Mouse (Mus musculus) layer of hippocampus, postnatal 25 days (tissue): ENCODE data around the gene Helb. TPM values are rescaled to one million over a fixed set of nuclear protein-coding genes. Genes with fewer than 3 reads are reported as not detected.

Experiments used
- DNase-seq, 2 experiments: peaks; one replicate each; pipeline ENCODE4 v3.0.0; 2022; ENCODE audit warnings: mixed read lengths in 2 of 2, low spot score in 1 of 2; ENCODE audit errors: extremely low spot score in 1 of 2
- total RNA-seq, 2 experiments: library from RNA; stranded (reverse); gene quantifications; 2 replicates each; pipeline ENCODE4 v1.2.3; 2021

Helb gene
- total RNA-seq, 2 experiments from 2014 or later, result 3.8 to 4.8 TPM

DNA sequence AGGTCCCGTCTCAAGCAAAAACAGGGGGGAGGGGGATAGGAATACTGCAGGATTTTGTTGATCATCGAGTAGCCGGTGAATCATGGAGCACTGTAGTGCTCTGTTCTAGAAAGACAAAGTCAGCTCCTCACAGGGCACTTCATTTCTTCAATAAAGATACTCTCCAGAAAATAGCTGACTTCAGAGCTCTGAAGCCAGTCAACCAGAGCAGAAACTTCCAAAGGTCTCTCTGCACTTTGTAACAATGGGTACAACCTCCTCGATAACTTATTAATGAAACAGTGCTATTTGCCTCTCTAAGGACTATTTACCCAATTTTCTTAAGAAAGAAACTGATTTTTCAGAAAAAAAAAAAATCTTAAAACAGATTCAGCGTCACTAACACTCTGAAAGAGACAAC is 17.1 kb downstream of the Helb start:
- no peak for DNase-seq

- DNase-seq, result no peak
Observed at GRCm38 (mm10) chr10:120095136-120095535, 17.7 kb downstream of the Helb start.

GRCm38 (mm10) chr10:120092548-120092947 is 20.2 kb downstream of the Helb start:
- DNase-seq, result no peak

- DNase-seq, result no peak
Observed at GRCm38 (mm10) chr10:120077850-120078249, 34.9 kb downstream of the Helb start.

DNA sequence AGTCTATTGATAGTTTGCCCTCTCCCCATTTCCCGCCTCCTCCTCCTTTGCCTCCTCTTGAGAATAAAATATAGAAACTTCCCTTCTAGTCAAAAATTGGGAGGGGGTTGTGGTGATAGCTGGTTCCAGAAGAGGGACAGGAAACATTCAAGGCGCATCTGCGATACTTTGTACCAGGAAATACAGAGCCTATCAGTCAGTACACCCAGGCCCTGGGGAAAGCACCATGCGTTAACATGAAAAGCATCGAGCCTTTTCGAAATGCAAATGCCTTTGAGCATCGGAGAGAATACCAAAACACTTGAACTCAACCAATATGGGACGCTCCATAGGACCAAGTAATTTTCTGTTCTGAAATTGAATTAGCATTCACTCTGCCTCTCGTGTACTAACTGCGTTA is 46.5 kb downstream of the Helb start:
- DNase-seq, result no peak

DNA sequence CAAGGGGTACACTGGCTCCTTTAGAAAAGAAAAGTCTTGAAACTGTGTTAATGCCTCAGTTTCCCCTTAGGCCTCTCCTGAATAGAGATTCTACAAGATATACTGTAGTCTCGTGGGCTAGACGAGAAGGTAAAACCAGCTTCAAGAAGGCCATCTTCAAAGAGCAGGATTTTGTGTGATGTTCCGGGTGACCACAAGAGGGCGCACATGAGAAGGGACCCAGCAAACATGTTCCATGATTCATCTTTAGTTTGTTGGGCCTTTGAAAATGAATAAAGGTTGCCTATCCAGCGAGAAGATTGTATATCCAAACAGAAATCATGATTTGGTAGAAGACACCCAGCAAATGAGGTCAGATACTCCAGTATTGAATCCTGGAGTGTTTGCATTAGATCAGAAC is 48.4 kb downstream of the Helb start:
- peak; percentile 30 to 70 for DNase-seq

DNA sequence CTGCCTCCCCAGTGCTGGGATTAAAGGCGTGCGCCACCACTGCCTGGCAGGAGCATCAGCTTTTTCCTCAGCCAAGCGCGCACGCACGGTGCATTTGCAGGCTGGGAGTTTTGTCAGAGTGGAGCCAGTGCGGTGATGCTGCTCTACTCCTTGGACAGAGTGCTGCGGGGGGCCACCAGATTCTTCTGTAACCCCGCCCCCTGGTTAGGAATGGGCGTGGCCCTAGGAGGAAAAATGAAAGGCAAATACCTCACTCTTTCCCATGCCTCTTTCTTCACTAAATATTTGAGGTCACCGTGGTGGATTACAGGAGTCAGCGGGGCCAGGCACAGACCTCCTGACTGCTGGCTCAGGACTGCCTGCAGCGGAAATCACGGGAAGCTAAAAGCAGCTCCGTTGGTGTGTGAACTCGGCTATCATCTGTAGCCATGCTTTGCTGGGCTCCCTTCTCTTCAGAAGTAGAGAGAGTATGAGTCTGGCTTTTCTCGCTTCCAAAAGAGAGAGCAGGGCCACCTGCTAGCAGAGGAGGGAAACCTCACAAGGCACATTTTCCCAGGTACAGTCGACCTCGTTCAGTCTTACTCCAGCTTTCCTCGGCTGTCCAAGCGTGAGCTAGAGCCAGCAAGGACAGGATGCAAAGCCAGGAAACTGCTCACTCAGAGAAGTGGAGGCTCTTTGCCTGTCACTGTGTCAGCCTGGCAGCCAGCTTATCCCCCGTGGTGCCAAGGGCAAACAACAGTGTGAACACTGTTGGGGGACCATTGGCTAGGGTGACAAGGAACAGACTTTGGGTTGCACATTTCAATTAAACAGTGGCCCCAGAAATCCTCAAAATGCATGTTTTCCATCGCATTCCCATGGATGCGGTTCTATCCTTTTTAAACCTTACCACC is 51.3 kb downstream of the Helb start:
- no peak for DNase-seq

- DNase-seq, result no peak
Observed at GRCm38 (mm10) chr10:120060579-120061237, 52.1 kb downstream of the Helb start.

DNA sequence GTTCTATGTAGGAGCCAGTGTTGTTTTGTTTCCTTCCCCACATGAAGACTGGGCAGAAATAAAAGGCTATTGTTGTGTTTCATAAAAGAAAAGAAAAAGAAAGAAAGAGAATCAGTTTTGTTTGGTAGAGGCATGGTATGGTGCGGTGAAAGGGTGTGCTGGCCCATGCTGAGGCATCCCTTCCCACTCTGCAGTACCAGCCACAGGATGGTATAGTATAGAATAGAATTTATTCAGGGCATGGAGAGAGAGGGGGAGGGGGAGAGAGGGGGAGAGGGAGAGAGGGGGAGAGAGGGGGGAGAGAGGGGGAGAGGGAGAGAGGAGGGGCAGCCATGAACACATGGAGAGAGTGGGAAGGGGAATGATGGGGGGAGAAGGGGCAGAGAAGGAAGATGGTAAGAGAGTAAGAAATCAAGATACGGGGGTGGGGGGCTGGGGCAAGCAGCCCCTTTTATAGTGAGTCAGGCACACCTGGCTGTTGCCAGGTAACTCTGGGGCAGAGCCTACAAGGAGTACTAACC is 68.0 kb downstream of the Helb start:
- DNase-seq, result no peak

DNA sequence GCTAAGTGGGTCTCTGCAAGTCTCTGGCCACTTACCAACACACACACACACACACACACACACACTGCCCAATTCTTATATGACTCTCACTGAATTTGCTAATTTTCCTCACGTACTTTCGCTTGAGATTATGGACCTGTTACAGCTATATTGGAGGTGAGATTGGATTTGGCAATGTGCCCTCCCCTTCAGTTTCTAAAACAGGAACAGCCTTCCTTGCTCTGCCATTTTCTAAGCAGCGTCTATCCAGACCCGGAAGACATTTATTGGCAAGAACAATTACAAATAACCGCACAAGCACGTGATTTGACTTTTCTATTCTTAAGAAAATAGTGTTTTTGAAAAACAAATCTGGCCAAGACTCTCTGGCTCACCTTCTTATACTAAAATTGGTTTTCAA is 68.5 kb downstream of the Helb start:
- DNase-seq, result no peak

GRCm38 (mm10) chr10:120038194-120038593 is 74.6 kb downstream of the Helb start:
- peak; percentile 19 to 24 for DNase-seq

DNA sequence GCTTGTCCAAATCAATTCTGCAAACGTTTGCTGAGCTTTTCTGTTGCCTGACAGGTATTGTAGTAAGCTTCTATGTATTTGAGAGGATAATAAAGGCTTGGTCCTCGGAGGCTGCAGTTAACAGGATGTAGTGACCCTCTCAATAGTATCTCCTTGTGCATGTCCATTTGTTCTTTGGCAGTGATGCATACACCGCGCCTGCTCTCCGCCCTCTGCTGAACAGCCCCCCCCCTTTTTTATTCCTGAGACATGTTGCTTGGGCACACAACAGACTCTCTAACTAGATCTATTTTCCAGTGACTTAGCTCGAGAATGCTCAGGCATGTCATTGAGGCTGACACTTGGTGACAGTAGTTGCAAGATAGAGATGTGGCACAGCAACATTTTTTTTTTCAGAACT is 77.0 kb downstream of the Helb start:
- DNase-seq, result no peak

DNA sequence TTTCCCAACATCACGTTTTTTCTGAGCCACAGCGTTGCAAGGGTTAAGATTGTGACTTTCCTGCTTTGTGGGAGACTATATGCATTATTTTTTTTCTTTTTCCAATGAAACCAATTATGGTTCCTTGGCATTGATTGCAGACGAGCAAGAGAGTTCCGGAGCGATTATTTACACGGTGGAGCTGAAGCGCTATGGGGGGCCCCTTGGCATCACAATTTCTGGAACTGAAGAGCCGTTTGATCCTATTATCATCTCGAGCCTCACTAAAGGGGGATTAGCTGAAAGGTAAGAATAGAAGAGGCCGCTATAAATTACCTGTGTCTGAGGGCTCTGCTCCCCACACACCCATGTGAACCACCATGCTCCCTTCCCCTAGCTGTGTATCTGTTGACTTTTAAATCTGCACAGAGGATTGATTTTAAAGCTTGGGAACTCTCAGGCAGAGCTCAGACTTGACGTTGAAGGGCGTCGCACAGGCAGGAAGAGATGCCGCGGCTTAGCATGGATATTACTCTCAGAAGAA is 77.5 kb downstream of the Helb start:
- no peak for DNase-seq

GRCm38 (mm10) chr10:120033866-120034265 is 78.9 kb downstream of the Helb start:
- no peak for DNase-seq

Other genes with a start within 250 kb of the Helb start
- gene Tmbim4, start 88.6 kb upstream of the Helb start, total RNA-seq, result 10 to 100 TPM; 56.7 to 68.5 TPM
- under 1 TPM; 0.44 to 0.70 TPM for gene Irak3, start 89.1 kb upstream of the Helb start, total RNA-seq
- 10 to 100 TPM; 16.4 to 17.7 TPM for gene Llph, start 114.1 kb upstream of the Helb start, total RNA-seq